Mouse (Mus musculus): ENCODE results near the gene Fam183b.

GRCm38 (mm10) chr11:58795856-58796255 lies 5.9 kb downstream of the Fam183b start:
- TF ChIP-seq CTCF (IDR thresholded peaks at IDR 0.05; ENCODE audit: borderline replicate concordance, insufficient read depth, low read depth, low read length) (no peak), POLR2A (IDR thresholded peaks at IDR 0.05; ENCODE audit: borderline replicate concordance, insufficient read depth, low read length) (no peak)
